Mouse (Mus musculus) mouse embryonic stem cell (cell line): ENCODE results near the gene Rps15.

ENCODE experiments used
- in situ Hi-C, 2 experiments: fragments of 300-500 bp; cut with MboI; formaldehyde crosslinking; loops; 1 replicate in 1 of 2; 3 replicates in 1 of 2; pipeline ENCODE4 v1.14.3; 2019 to 2020; ENCODE audit warnings: low sequenced_read_pairs in 2 of 2, low pct_unique_long_range_greater_than_20kb in 1 of 2, mixed read lengths in 1 of 2; ENCODE audit not compliant: unreplicated experiment in 1 of 2

Rps15 gene

DNA sequence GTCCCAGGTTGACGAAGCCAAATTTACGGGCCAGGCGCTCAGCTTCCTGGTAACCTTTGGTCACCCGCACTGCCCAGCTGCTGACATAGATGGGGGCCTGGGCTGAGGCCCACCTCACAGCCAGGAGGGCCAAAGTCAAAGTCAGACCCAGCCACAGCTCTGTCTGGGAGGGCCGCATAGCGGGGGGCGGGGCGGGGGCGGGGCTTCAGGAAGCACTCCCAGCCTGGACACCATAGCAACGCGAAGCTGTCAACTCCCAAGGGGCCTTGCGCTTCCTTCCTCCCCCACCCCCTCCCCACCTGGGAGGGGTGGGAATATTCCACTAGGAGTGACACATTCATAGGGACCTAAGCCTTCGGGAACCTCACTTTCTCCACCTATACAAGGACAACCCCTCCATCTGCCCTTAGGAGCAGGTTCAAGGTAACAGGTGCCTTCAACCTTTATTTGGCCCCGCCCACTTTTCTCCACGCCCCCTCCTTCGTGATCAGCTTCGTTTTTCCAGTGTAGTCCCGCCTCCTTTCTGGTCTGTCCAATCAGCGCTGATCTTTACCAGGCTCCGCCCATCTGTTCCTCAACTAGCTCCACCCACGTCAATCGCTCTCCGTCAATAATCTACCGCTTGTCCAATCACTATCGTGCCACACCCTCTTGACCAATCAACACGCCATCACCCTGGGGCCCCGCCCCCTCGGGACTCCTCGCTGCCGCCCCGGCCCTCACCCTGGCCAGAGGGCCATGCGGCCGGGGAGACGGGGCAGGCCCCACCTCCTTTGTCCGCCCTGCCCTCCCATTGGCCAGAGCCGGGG is 37.2 kb downstream of the Rps15 start, which contains the start of the genes Pcsk4 and Reep6:
Gene Pcsk4, minus strand, starts transcription at position 226 of the 809 bp plus-strand sequence.
Gene Reep6, plus strand, starts transcription at position 681 of the 809 bp plus-strand sequence.
- in situ Hi-C loops = no loop called here

DNA sequence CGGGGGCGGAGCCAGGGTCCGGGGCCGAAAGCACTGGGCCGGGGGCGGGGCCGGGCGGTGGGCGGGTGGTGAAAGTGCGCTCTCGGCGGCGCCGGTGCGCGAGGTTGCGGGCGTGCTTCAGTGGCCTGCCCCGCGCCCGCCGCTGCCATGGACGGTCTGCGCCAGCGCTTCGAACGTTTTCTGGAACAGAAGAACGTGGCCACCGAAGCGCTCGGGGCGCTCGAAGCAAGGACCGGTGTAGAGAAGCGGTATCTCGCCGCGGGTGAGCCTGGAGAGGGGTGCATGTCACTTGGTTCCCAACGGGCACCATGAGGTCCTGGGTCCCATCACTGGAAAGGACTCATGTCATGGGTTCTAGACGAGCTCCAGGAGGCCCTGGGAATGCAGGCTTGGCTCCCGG is 37.8 kb downstream of the Rps15 start:
- in situ Hi-C loops = no loop called here

DNA sequence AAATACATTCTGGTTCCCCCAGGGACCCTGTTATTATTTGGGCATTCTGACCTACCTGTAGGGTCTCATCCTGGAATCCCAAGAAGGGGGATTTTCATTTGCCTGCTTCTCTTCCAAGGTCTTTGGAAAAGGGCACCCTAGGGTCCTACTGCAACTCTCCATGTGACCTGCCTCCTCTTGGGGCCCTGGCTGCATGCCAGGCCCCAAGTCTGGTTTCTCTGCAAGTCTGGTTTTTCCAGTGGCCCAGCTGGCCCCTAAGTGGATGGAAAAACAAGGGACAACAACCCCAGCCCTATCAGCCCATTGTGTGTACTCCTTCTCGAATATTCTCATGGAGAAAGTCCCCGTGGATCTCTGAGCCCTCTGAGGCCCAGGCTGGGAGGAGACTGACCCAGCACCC is 38.6 kb downstream of the Rps15 start:
- in situ Hi-C loops = no loop called here

DNA sequence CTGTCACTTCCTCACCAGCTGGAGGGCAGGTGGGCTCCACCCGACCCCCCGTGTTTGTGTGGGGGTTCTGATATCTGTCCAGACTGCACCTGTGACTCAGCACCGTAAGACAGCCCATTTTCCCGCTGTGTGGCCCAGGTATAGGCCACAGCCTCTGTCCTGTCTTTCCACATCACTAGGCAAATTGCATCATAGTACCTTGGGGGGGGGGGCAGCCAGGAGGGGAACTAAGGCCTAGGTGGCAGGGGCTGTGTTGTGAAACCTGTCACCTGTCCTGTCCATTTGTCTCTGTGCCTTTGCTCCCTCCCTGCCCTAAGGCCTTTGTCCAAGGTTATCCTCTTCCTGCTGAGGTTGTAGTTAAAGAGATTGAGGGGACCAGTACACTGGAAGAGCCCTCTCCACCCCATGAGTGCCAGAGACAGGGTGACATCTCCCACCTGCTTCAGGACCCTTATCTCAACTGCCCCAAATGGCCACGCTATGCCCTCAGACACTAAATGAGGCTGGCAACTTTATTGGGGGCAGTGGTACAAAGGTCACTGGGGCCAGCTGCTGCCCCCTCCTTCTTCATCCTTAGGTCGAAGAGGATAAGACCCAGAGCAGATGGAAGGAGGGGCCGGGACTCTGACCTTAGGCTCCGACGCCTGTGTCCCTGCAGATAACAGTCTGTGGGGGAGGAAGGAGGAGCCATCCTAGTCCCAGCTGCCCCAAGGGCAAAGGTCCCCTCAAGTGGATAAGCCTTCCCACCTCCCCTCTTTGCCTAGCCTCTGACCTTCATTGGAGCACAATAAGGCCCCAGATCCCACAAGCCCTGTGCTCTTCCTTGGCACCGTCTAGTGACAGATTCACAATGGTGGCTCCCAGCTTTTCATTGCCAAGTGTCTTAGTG is 39.6 kb downstream of the Rps15 start:
- in situ Hi-C loops = no loop called here

DNA sequence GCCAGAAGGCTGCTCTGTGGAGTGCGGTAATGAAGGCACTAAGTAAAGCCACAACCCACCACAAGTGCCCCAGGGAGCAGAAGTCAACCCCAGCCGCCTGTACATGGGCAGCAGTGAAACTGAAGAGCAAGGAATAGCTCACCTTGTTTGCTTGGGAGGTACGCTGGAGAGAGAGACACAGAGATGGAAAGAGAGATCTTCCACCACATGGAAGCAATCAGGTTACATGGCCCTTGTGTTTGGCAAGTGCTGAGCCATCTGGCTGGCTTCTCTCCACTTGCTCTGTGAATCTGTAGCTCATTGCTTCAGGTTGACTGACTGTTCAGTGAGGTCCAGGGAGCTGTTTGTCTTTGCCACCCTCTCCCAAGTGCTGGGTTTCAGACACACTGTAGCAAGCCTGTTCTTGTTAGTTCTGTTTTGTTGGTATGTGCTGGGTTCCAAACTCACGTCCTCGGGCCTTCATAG is 40.3 kb downstream of the Rps15 start:
- in situ Hi-C loops = no loop called here

DNA sequence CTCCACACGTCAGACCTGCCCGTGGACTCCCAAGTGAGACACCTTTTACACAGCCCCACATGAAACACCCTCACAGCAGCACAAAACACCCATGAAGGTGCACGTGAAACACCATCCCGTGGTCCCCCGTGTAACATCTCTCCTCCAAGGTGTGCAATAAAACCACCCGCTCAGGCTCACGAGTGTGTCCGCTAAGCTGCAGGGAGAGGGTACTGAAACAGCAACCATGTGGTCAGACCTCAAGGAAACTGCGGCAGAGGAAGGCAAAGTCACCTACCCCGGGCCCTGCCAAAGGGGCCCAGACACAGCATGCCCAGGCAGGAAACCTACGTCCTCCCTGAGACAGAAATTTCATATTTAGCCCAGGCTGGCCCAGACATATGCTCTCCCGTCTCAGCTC is 44.0 kb downstream of the Rps15 start:
- in situ Hi-C loops = no loop called here

DNA sequence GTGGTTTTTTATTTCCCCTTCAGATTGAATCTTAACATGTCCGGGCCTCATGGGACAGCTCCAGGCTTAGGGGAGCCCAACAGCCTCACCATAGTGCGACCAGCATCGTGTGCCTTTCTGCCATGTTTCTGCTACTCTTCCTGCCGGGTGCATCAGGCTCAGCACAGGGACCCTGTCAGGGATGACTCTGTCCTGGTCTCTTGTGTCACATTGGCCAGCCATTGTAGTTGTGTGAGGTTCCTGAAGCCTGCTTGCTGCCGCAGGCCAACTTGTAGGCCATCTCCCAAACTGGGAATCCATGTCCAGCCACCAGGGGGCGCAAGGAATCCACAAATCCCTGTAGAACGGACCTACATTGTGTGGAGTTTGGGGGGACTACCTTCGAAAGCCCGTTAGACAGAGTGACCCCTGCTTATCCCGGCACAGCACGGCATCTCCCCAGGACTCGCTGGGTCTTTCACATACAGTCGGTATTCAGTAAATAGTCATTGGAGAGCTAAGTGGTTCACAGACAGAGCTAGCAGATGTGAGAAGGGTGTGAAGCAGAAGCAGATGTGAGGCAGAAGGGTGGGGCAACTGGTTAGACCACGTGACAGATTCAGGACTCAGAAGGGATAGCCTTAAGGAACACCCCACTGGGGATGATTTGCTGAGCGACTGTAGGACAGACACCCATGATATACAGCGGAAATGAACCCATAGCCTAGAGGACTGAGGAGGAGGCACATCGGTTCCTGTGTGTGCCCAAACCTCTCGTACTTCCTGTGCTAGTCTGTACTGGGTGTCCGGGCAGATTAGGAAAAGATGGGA is 47.9 kb downstream of the Rps15 start:
- in situ Hi-C loops = no loop called here

DNA sequence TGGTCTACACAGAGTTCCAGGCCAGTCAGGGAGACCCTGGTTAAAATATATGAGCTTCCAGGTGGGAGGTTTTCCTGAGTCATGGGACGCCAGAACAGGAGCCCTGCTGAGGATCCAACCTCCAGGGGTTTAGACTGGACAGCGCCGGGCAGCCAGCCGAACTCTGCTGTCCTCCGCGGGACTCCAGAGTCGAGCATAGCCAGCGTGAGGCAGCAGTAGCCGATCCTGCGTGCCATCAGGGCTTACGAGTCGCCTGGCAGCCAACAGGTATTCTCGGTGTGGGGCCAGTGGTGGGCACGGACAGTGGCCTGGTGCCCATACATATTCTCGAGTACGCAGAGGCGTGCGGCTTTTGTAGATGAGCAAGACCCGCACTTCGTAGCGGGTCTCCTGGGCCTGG is 48.8 kb downstream of the Rps15 start:
- in situ Hi-C loops = no loop called here

DNA sequence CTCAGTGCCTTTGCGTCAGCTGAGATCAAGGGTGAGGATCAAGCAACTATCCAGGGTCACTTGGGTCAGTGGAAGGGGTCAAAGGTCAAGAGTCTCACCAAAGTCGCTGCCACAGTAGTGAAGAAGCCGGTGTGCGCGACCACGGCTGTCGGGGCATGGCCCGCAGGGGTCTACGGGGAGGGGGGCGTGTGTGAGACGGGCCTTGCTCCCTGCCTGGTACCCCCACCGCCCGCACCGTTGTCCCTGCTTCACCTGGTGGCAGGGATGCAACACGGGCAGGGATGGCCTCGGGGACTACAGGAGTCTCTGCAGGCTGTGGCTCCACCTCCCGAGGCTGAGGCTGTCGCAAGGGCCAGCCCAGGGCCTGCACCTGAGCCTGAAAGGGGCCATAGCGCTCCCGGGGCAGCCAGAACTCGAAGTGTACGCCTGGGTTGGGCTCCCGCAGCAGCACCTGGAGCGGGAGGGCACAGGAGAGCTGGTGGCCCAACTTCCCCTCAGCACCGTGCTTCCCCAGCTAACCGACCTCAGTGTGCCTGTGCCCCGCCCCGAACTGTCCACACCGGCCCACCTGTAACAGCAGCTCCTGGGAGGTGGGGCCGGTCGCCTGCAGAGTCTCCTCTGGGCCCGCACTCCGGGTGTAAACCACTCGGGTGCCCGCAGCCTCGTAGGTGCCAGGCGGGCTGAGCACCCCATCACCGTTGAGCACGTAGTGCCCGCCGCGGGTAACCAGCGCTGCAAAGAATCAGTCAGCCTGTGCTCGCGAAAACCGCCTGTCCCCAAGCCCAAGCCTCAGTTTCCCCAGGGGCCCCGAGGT is 49.4 kb downstream of the Rps15 start:
- in situ Hi-C loops = no loop called here

DNA sequence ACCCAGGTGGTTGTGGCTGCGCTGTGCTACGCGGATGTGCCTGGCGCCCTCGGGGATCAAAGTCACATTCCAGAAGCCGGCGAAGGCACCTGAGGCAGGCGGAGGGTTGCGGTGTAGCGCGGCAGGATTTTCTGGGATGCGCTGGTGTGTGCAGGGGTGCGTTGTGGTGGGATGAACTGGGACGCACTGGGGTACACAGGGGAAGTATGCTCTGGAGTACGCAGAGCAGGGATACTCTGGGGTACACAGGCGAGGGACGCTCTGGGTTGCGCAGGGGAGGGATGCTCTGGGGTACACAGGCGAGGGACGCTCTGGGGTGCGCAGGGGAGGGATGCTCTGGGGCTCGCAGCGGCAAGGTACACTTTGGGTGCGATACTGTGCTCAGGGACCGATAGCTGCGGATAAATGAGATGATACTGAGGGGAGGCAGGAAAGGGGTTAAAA is 50.1 kb downstream of the Rps15 start:
- in situ Hi-C loops = no loop called here

DNA sequence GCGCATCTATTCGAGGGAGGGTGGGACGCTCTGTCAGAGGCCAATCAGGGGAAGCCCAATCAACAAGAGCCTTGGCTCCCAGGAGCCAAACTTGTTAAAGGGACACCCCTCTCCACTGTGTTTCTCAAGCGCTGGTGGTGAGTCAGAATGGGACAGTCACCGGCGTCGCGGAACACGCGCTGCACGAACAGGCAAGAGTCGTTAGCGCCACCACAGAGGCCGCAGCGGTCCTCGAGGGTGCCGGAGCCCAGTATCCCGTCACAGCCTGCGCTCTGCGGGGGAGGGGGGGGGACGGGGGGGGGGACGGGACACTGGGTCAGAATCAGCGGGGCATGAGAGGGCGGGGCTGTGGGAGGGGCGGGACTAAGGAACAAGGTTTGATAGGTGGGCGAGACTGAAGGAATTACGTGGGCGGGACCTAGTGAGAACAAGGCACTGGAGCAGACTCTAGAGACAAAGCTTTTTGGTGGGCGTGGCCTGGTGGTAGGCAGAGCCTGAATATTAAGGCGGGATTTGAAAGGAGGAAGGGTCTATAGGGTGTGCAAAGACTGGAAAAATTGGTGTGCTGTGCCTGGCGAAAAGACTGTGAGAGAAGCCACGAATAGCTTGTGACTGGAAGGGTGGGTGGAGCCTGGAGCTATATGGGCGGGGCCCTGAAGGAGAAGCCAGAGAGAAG is 50.6 kb downstream of the Rps15 start:
- in situ Hi-C loops = no loop called here

DNA sequence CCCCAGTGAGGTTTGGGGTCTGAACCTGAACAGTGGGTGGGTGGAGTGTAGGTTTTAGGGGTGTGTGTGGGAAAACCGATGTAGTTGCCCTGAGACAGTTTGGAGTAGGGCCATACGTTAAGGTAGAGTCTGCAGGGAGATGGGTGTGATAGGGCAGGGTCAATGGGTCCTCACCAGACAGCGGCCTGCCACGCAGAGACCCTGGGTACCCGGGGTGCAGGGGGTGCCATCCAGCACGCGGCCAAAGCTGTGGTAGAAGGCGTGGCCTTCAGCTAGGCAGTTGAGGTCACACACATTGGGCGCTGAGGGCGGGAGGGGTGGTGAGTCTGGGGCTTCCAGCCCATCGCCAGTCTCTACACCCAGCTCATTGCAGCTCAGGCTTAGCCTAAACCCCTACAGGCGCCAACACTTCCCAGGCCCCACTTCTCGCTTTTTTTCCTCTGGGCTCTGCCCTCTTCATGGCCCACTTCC is 51.2 kb downstream of the Rps15 start:
- in situ Hi-C loops = no loop called here
